Mouse (Mus musculus) cerebellum, adult 9-11 months (tissue): ENCODE results near the gene Klc4.

Experiments
- DNase-seq: peaks from one replicate; pipeline ENCODE4 v3.0.0; 2022

Klc4 gene

DNA sequence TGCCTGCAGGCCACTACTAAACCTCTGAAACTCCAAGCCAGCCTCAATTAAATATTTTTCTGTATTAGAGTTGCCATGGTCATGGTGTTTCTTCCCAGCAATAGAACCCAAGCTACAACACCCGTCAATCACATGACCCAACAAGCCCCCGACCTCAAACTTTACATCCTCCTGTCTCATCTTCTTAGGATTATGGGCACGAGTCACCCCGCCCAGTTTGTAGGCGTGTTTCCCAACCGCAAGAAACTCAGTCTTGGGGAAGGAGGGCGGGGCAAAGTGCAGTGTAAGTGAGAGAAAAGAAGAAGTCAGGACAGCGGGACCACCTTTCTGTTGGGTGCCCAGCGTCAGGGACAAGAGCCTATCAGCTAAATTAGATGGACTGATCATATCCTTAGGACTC is 57.6 kb downstream of the Klc4 start:
- DNase-seq = no peak

DNA sequence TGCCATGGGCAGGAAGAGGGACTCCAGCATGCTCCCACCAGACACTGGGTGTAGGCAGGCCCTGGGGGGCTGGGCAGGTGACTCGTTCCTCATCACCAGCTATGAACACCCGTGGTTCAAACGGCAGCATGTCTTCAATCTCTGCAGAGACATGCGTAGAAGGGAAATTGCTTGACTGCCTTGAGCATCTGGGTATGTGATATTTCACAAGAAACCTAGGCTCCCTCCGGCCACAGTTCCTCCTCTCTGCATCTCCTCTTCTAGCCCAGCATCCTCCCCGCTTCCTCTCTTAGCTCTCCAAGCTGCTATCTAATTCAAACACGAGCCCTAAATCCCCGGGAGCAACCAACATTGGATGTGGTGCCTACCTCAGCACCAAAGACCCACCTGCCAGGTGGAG is 59.5 kb downstream of the Klc4 start:
- no peak for DNase-seq
